Mouse (Mus musculus) ovary, postnatal 36 days (tissue): ENCODE results near the gene Mtg1.
"Not testable (repeated sequence)": the region's sequence is repeated elsewhere in the genome, so short reads cannot be mapped to it uniquely, and the experiment has no call there.

Source experiments
- DNase-seq: peaks from one replicate; pipeline ENCODE4 v3.0.0; 2022; ENCODE audit warnings: low spot score, mixed read lengths

The Mtg1 gene

GRCm38 (mm10) chr7:140127911-140128310, 9.5 kb upstream of the Mtg1 start:
- DNase-seq = no peak

DNA sequence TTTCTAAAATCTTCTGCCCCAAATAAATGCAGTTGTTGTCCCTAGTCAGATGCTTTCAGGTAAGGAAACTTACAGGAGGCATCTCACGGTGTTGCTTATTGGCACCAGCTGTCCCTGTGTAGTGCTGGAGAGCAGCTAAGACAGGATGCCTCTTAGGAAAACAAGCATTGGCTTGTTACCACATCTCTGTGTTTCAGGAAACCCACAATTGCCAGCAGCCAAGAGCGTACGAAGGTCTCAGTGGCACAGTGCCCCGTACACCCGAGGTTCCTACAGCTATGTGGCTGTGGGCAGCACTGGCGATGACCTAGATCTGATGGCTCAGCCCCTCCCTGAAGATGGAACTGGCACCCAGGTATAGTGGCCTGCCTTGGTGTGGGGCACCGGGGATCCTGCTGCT, 5.2 kb upstream of the Mtg1 start:
- not testable (repeated sequence) for DNase-seq

GRCm38 (mm10) chr7:140134033-140134432, 3.3 kb upstream of the Mtg1 start:
- not testable (repeated sequence) for DNase-seq

GRCm38 (mm10) chr7:140135106-140135770, 2.1 kb upstream of the Mtg1 start:
- DNase-seq = no peak

DNA sequence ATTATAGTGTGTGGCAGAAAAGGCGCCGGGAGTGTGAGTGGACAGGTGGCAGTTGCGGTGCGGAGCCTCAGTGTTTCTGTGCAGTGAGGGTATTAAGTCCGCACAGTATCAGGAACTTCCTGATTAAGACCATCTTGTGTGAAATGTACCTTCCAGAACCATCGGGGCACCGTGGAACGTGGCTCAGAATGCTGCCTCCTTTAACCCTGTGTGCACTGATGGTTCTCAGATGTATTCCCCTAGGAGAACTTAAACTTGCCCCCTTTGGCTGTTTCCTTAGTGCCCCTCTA, 602 bp downstream of the Mtg1 start:
- DNase-seq = no peak

DNA sequence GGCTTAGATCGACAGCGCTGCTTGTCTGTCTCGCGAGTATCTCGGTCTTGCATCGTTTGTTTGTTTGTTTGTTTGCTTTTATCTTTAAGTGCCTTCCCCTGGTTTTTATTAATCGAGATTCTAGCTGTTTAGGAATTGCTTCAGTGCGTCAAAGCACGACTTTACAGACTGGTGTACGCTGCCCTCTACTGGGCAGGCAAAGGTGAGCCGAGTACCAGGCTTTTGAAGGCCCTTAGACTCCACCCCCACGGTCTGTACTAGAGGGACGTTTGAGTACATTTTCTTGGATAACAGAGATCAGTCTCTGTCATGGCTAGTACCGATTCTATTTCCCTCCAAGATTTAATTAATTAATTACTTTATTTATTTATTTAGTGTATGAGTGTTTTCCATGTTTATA, 4.0 kb downstream of the Mtg1 start:
- DNase-seq = peak; percentile 52

GRCm38 (mm10) chr7:140144550-140144949, 7.2 kb downstream of the Mtg1 start:
- DNase-seq = no peak

DNA sequence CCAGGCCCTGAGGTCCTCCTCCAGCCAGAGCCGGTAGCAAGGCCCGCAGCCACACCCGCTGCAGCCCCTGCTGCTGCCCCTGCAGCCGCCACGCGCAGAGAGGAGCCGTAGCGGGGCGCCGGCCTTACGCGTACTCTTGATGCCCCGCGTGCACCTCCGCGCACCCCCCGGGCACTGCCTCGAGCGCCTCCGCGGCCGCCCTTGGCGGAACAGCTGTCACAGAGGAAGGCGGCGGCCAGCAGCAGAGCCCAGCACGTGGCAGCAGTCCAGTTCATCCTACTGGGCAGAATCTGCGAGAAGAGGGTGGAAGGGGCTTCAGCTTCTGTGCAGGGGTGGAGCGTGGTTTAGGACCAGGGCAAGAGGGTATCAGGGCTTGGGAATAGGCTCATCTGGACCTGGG, 16.0 kb downstream of the Mtg1 start:
- DNase-seq = peak; percentile 41

GRCm38 (mm10) chr7:140153829-140154217, 16.5 kb downstream of the Mtg1 start:
- no peak for DNase-seq

DNA sequence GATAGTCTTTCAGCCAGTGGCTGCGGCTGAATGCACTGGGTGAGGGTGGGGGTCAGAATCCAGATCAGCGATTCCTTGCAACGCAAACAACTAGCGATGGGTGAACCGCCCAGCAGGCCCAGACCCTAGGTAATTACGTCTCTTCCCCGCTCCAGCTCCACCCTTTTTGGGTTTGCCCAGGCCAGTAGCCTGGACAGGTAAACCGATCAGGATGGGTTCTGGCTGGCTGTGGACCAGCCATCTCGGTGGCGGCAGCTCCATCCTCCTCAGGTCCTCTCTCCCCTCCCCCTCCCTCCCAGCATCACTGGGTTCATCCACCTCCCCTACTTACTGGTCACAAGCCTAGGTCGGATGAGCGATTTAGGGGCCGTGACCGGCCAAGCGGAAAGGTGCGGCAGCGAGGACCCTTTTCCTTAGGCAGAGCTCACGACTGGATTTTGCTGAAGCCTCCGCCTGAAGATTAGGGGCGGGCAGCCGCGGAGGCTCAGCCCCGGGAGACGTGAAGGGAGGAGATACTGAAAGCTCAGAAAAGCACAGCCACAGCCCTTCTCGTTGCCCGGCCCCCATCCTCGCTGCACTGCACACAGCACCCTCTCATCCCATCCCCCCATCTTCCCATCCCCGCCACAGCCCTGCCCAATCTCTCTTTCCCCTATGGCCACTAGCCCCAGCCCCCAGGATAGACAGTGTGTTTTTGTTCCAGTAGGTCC, 17.0 kb downstream of the Mtg1 start, which contains the start of gene Sprn:
Sprn (minus strand) TSS at position 660 of the 710 bp plus-strand sequence.
- no peak for DNase-seq

DNA sequence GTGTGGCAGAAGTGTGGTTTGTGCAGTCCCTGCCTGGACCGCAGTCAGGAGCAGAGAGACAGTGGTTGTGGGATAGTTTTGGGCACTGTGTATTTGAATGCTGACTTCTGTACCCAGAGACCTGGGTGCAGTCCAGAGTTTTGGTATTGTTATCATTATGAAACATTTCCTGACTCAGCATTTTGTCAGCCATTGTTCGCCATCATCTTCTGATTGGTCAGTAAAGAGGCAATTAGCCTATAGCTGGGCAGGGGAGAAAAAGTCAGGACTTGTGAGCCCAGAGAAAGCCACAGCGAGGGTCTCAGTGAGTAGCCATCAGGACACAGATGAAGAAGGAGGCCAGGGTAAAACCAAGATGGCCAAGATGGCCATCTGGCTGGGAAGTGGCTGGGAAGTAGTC, 23.0 kb downstream of the Mtg1 start:
- DNase-seq = no peak

GRCm38 (mm10) chr7:140164664-140165063, 27.3 kb downstream of the Mtg1 start, which contains the start of gene Olfr522:
Gene Olfr522 (minus strand): TSS chr7:140164764.
- DNase-seq = no peak

- DNase-seq = no peak
Observed at GRCm38 (mm10) chr7:140167950-140168349, 30.6 kb downstream of the Mtg1 start.

DNA sequence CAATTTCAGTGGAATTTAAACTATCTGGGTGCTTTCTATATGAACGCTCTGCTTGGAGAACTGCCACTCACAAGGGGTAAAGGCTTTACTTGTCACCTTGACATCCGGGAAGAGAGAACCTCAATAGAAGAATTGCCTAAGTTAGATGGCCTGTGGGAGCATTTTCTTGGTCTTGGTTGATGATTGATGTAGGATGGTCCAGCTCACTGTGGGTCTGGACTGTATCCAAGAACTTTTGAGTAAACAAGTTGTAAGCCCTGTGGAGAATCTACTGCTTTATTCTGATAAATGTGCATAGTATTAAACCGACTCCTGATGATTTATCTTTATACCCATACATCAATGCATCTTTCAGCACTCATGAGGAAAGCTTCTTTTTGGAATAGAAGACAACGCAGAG, 32.0 kb downstream of the Mtg1 start:
- no peak for DNase-seq

GRCm38 (mm10) chr7:140170863-140171262, 33.5 kb downstream of the Mtg1 start:
- DNase-seq = no peak

GRCm38 (mm10) chr7:140172936-140173335, 35.6 kb downstream of the Mtg1 start, which contains the start of gene Olfr523:
Gene Olfr523 (plus strand): TSS chr7:140173217.
- no peak for DNase-seq

DNA sequence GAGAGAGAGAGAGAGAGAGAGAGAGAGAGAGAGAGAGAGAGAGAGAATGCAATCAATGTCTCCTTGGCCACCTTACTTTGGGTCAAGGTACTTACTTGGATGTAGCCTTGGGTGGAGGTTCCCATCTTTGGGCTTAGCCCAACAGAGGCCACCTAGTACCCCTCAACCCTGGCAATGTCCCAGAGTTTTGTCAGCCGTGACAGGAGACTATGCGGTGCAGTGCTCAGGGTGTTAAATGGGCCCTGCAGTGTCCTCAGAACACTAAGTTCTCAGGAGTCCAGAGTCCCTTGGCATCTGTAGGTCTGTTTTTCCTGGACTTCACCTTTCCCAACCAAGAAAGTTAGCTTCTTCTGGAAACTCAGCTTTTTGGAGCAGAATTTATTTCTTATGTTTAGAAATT, 41.8 kb downstream of the Mtg1 start:
- no peak for DNase-seq

DNA sequence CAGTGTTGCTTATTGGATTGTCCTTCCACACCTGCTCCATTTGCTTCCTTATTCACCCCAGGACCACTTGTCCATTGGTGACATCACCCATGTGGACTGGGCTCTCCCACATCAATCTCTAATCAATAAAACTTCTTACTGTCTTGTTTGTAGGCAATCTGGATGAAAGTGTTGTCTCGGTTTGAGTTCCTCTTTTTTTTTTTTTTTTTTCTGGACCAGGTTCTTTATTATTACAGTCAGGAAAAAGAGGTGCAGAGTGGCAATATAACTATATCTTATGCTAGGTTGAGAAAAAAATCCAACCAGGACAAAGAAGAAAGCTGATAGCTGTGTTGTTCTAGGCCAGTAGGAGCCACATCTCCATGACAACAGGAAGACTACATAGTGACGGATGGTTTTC, 43.3 kb downstream of the Mtg1 start:
- DNase-seq = no peak

GRCm38 (mm10) chr7:140184206-140184605, 46.8 kb downstream of the Mtg1 start:
- no peak for DNase-seq

DNA sequence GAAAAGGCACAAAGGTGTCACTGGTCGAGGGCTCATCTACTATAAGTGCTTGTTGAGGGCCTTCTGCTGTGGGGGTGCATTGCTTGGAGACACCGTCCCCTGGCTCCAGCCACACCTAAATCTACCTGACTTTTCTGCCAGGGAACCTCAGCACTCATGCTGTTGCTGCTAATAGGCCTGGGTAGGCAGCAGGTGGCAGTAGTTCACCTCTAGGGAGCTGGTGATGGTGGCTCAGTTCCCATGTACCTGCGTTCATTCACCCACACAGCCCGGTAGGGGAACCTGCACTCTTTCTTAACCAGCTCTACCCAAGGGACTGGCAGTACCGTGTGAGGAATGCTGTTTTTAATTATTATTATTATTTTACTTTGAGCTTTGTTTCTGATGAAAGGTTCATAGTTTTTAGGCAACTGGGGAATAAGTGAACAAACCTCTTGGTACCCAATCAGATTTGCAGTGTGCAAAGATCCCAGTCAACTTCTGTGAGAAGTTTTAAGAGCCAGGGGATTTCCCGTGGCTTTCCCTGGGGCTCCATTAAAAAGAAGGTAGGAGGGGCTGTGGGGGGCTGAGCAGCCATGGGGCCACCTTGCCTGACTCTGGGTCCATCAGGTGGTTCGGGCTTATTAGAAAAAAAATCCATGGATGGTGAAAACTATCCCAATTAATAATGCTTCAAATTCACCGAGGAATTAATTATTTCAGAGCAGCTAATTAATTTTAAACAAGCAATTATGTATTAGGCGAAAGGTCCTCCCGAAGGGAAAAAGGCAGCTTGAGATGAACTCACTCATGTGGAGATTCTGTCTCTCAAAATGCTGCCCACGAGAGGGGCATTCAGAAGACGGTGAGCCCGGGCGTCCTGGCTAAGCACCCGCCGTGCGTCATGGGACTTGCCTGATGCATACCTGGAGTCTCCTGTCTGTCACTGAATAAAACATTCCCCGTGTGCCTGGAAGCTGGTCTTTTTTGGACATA, 49.6 kb downstream of the Mtg1 start:
- peak; percentile 18 for DNase-seq

GRCm38 (mm10) chr7:140187721-140188390, 50.5 kb downstream of the Mtg1 start:
- DNase-seq = no peak
